Mouse (Mus musculus) cerebellum, adult 8-10 months (tissue): ENCODE measurements around the gene Itgad.
A peak's percentile ranks its signal among the peaks of the same experiment; 100 is the strongest.

Experiments used
- DNase-seq: peaks from one replicate; pipeline ENCODE4 v3.0.0; 2022

The Itgad gene

DNA sequence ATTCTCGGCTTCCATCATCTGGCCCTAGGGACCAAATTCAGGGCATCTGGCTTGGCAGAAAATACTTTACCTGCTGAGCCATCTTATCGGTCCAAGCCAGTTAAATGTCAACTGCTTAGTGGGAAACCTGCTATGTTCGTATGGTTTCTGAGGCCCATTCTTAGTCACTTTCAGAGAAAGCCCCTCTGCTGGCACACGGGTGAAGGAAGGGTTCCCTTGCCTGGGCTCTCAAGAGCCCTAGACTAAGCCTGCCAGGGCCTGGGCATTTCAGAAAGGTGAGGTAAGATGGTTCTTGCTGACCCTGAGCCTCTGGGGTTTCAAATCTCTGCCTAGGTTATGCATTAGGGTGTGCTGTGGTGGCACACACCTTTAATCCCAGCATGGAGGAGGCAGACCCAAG lies 91.4 kb downstream of the Itgad start:
- DNase-seq, result no peak

- peak; percentile 54 for DNase-seq
Observed at GRCm38 (mm10) chr7:128246496-128247391, 92.6 kb downstream of the Itgad start, which contains the start of gene Tgfb1i1. Gene Tgfb1i1 (plus strand): TSS chr7:128246812.

DNA sequence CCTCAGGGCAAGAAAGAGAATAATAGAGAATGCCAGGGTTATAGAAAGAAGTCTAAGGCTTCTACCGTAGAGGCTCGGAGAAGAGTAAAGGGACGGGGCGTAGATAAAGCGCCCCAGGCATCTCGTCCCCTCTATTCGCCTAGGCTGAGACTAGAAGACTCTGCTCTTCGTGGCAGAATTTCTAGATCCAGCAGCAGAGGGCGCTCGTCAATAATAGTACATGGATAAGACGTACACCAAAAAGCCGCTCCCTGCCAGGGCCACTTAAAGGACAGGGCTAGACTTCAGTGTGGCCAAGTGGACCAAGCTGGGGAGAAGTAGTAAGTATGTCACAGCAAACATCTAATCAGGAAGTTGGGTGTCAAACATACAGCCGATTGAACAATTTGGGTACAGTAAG lies 93.3 kb downstream of the Itgad start:
- peak; percentile 83 for DNase-seq

- DNase-seq, result no peak
Observed at GRCm38 (mm10) chr7:128248081-128249042, 94.2 kb downstream of the Itgad start.

DNA sequence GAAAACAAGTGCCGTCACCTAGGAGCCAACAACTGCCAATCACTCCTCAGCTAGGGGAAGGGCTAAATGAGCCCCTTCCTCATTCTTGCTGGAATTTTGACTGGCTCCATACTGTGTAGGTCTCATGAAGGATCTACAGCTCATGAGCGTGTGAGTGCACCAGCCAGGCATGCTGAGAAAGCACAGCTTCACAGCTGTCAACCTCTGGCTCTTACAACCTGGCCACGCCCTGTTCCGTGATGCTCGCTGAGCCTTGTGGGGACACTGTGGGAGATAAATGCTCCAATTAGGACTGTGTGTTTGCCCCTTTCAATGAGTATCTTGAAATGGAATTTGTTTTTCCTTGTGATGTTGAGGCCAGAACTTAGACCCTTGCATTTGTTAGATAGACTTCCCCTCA lies 95.8 kb downstream of the Itgad start:
- no peak for DNase-seq

DNA sequence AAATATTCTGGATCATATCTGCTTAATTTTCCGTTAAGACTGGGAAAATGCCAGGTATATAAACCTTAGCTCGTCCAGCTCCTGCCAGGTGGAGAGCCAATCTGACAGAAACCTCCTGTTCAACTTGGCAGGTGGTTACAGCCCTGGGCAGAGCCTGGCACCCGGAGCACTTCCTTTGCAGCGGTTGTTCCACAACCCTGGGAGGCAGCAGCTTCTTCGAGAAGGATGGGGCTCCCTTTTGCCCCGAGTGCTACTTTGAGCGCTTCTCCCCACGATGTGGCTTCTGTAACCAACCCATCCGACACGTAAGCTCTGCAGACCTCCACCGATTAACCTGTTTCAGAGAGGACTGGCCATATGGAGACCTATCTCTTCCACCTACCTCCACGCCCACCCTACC lies 97.8 kb downstream of the Itgad start:
- peak; percentile 35 for DNase-seq

DNA sequence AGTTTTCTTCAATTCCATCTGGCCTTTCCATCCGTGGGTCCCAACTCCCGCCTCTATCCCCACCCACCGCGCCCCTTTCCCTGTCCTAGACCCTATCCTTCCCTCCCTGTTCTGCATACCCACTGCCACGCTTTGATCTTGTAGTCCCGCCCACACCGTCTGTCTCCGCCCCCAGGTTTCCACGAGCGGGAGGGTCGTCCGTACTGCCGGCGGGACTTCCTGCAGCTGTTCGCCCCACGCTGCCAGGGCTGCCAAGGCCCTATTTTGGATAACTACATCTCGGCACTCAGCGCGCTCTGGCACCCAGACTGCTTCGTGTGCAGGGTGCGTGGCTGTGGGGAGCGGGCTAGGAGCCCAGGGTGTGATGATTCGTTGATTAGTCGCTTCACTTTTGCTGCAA lies 98.4 kb downstream of the Itgad start:
- no peak for DNase-seq

GRCm38 (mm10) chr7:128254978-128255377 lies 100.8 kb downstream of the Itgad start:
- DNase-seq, result no peak

- DNase-seq, result no peak
Observed at GRCm38 (mm10) chr7:128255757-128256156, 101.6 kb downstream of the Itgad start.

DNA sequence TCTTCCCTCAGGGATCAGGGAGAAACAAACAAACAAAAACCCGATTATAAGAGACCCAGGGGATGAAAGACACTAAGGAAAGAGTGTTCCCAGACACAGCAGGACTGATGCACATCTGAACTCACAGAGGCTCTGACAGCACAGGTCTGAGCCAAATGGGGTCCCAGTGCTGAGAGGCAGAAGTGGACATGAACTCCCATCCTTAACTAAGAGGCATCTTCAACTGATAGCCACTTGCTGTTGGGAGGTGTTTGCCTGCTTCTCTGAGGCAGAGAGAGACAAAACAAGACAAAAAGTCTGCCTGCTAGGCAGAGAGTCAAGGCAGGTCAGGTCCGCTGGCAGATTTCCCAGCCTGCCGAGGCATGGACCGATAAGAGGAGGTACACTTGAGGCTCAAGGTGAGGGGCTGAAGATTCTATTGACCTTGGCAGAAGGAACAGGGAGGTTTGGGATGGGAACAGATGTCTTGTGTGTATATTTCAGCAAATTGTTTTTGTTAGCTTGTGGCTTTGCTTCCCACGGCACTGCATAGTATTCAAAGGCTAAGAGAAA lies 102.7 kb downstream of the Itgad start:
- DNase-seq, result no peak

- no peak for DNase-seq
Observed at GRCm38 (mm10) chr7:128265411-128265810, 111.2 kb downstream of the Itgad start, which contains the start of gene Slc5a2. Gene Slc5a2 (plus strand): TSS chr7:128265657.

DNA sequence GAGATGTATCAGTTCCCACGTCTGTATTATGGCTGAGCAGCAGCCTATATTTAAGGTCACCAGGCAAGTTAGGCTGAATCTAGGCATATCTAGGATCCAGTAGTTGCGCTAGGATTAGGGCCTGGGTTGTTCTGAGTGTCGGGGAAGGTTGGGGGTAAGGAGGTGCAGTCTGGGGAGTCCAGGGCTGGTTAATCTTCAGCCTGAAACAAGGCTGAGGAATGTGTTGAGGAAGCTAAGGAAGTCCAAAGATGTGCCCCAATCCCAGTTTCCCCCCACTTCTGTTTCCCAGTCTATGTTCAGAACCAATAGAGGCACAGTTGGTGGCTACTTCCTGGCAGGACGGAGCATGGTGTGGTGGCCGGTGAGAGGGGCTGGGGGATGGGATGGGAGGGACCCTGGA lies 111.9 kb downstream of the Itgad start:
- no peak for DNase-seq

DNA sequence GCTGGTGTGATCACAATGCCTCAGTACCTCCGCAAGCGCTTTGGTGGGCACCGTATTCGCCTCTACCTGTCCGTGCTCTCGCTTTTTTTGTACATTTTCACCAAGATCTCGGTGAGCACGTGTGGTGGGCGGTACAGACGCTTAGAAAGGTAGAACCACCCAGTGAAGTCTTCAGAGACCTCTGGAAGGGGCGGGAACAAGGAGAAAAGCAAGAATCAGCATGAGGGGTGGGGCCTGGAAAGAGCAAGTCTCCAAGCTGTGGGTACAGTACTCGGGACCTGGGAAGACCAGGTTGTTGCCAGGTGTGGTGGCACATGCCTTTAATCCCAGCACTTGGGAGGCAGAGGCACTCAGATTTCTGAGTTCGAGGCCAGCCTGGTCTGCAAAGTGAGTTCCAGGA lies 113.2 kb downstream of the Itgad start:
- no peak for DNase-seq

DNA sequence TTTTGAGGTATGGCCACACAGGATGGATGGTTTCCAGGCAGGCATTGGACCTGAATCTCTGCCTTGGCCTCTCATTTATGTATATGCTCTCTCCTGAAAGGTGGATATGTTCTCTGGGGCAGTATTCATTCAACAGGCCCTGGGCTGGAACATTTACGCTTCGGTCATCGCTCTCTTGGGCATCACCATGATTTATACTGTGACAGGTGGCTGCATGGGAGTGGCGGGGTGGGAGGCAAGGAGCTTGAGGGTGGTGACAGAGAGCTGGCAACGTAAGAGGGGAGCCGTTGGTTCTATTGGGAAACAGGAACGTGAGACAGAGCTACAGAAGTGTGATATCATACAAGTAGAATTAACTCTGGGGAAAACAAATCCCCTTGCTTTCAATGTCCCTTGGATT lies 113.6 kb downstream of the Itgad start:
- DNase-seq, result no peak

DNA sequence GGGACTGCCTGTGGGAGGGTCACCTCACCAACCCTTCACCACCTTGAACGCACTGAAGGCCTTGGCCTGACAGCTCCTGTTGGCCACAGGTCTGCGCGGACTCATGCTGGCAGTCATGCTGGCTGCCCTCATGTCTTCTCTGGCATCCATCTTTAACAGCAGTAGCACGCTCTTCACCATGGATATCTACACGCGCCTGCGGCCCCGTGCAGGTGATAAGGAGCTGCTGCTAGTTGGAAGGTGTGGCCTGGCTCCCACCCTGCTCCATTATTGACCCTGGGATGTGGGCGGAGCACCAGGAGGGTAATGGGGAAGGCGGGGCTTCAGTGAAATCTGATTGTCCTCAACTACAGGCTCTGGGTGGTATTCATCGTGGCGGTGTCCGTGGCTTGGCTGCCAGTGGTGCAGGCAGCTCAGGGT lies 116.3 kb downstream of the Itgad start:
- peak; percentile 54 for DNase-seq

- DNase-seq, result peak; percentile 35
Observed at GRCm38 (mm10) chr7:128271496-128271895, 117.3 kb downstream of the Itgad start.
